Comparison of ENCODE assay signal across 20 mouse cellular contexts in the genomic region with DNA sequence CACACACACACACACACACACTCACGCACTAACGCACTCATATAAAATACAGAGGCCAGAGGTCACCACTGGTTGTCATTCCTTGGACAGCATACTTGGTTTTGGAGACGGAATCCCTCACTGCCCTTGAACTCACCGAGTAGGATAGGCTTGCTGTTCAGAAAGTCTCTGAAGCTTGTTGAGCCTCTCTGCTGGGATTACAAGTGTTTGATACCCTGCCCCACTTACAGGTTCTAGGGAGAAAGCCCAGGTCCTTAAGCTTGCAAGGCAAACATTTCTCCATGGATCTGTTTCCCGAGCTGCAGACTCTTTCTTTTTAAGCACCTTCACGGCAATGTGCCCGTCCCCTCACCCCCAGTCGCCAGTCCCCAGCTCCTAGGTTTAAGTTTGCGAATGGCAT.
"Had no signal": no experiment of that assay in that cellular context is flagged by ENCODE, and none has a peak within 500 bp of the region (broad histone marks: within the 10 kb centered on the region; RNA-seq: fewer than 3 reads in every experiment).

No protein-coding gene starts in this region.

- H3K4me1 ChIP-seq: intestine, embryonic 15.5 days; limb, embryonic 10.5 days; limb, embryonic 12.5 days had no signal

- H3K27me3 ChIP-seq: hindbrain, embryonic 12.5 days; intestine, embryonic 15.5 days; limb, embryonic 12.5 days had no signal

- H3K9ac ChIP-seq: hindbrain, embryonic 12.5 days; hindbrain, embryonic 14.5 days; intestine, embryonic 15.5 days; limb, embryonic 12.5 days had no signal

- H3K9me3 ChIP-seq: hindbrain, embryonic 10.5 days; hindbrain, embryonic 12.5 days; intestine, embryonic 15.5 days; limb, embryonic 10.5 days; limb, embryonic 12.5 days had no signal

- H3K27ac ChIP-seq: gastrocnemius, adult 2 months; hindbrain, embryonic 10.5 days; hindbrain, embryonic 12.5 days; hindbrain, embryonic 14.5 days; intestine, embryonic 15.5 days; layer of hippocampus, adult 2 months; left cerebral cortex, adult 2 months; limb, embryonic 10.5 days; limb, embryonic 12.5 days had no signal

- DNase-seq: gastrocnemius, adult 2 months; gastrocnemius, postnatal 10 days; gastrocnemius, postnatal 25 days; heart, postnatal 10 days; heart, postnatal 4 days; kidney, adult 18-20 months; kidney, postnatal 10 days; kidney, postnatal 25 days had no signal

- H3K36me3 ChIP-seq: hindbrain, embryonic 10.5 days; hindbrain, embryonic 12.5 days; intestine, embryonic 15.5 days; limb, embryonic 10.5 days; limb, embryonic 12.5 days had no signal

- ATAC-seq: forebrain, embryonic 16.5 days; hindbrain, embryonic 16.5 days; inflammation-experienced regulatory T-cells, adult 6 months; intestine, embryonic 15.5 days had no signal

- H3K4me3 ChIP-seq: gastrocnemius, adult 2 months; hindbrain, embryonic 10.5 days; hindbrain, embryonic 12.5 days; intestine, embryonic 15.5 days; layer of hippocampus, adult 2 months; left cerebral cortex, adult 2 months; limb, embryonic 10.5 days; limb, embryonic 12.5 days had no signal

- H3K4me2 ChIP-seq: heart, embryonic 11.5 days; hindbrain, embryonic 12.5 days; hindbrain, embryonic 14.5 days; intestine, embryonic 15.5 days; limb, embryonic 12.5 days had no signal
